19 mouse cellular contexts compared by ENCODE assay signal in genomic region chr11:58613359-58613758, GRCm38 (mm10). TPM values are rescaled to one million over a fixed set of nuclear protein-coding genes. Genes with fewer than 3 reads are reported as not detected.
"Had no signal": no experiment of that assay in that cellular context is flagged by ENCODE, and none has a peak within 500 bp of the region (broad histone marks: within the 10 kb centered on the region; RNA-seq: fewer than 3 reads in every experiment).

No protein-coding gene starts in this region.

- H3K9me3 ChIP-seq: kidney, embryonic 15.5 days; limb, embryonic 12.5 days; limb, embryonic 15.5 days; liver, embryonic 12.5 days; liver, embryonic 15.5 days; lung, embryonic 15.5 days had no signal

- H3K4me2 ChIP-seq: kidney, embryonic 15.5 days; limb, embryonic 12.5 days; limb, embryonic 15.5 days; liver, embryonic 12.5 days; liver, embryonic 15.5 days; lung, embryonic 15.5 days had no signal

- H3K4me3 ChIP-seq: kidney, embryonic 15.5 days; limb, embryonic 12.5 days; limb, embryonic 15.5 days; liver, embryonic 12.5 days; liver, embryonic 15.5 days; lung, embryonic 15.5 days had no signal

- H3K27me3 ChIP-seq: kidney, embryonic 15.5 days; limb, embryonic 12.5 days; limb, embryonic 15.5 days; liver, embryonic 12.5 days; liver, embryonic 15.5 days; lung, embryonic 15.5 days had no signal

- H3K36me3 ChIP-seq: kidney, embryonic 15.5 days; limb, embryonic 12.5 days; limb, embryonic 15.5 days; liver, embryonic 12.5 days; liver, embryonic 15.5 days; lung, embryonic 15.5 days had no signal

- H3K27ac ChIP-seq: kidney, embryonic 15.5 days; limb, embryonic 12.5 days; limb, embryonic 15.5 days; liver, embryonic 12.5 days; liver, embryonic 15.5 days; lung, embryonic 15.5 days; macrophage had no signal

- H3K4me1 ChIP-seq: kidney, embryonic 15.5 days; limb, embryonic 12.5 days; limb, embryonic 15.5 days; liver, embryonic 12.5 days; liver, embryonic 15.5 days; lung, embryonic 15.5 days had no signal

- ATAC-seq: liver, embryonic 12.5 days had no signal

- DNase-seq: kidney, adult 11 months; kidney, adult 8-10 months; kidney, postnatal 10 days; kidney, postnatal 36 days; left cerebral cortex, postnatal 4 days; lung, postnatal 14 days; midbrain, embryonic 14.5 days; thymus, postnatal 36 days had no signal

- H3K9ac ChIP-seq: kidney, embryonic 15.5 days; limb, embryonic 12.5 days; limb, embryonic 15.5 days; liver, embryonic 12.5 days; liver, embryonic 15.5 days; lung, embryonic 15.5 days had no signal

RNA-seq across cellular contexts. Expression of gene 2210407C18Rik, which starts 2.5 kb away (rescaled TPM):
- polyA plus RNA-seq: kidney, embryonic 15.5 days; limb, embryonic 12.5 days; limb, embryonic 15.5 days; liver, embryonic 12.5 days; liver, embryonic 15.5 days; lung, embryonic 15.5 days; macrophage; midbrain, embryonic 14.5 days; midbrain, postnatal 0 days; neural tube, embryonic 11.5 days; neural tube, embryonic 14.5 days had no signal

RNA-seq across cellular contexts. Expression of gene Olfr323, which starts 16.9 kb away (rescaled TPM):
- polyA plus RNA-seq: kidney, embryonic 15.5 days; limb, embryonic 12.5 days; limb, embryonic 15.5 days; liver, embryonic 12.5 days; liver, embryonic 15.5 days; lung, embryonic 15.5 days; macrophage; midbrain, embryonic 14.5 days; midbrain, postnatal 0 days; neural tube, embryonic 11.5 days; neural tube, embryonic 14.5 days; stomach, embryonic 14.5 days had no signal

RNA-seq across cellular contexts. Expression of gene Olfr324, which starts 18.4 kb away (rescaled TPM):
- polyA plus RNA-seq: kidney, embryonic 15.5 days; limb, embryonic 12.5 days; limb, embryonic 15.5 days; liver, embryonic 12.5 days; liver, embryonic 15.5 days; lung, embryonic 15.5 days; macrophage; midbrain, embryonic 14.5 days; neural tube, embryonic 11.5 days; stomach, embryonic 14.5 days had no signal

RNA-seq across cellular contexts. Expression of gene Trim58, which starts 26.9 kb away (rescaled TPM):
- polyA plus RNA-seq: limb, embryonic 15.5 days; macrophage had no signal

RNA-seq across cellular contexts. Expression of gene Olfr325, which starts 35.8 kb away (rescaled TPM):
- polyA plus RNA-seq: kidney, embryonic 15.5 days; limb, embryonic 12.5 days; limb, embryonic 15.5 days; liver, embryonic 12.5 days; liver, embryonic 15.5 days; lung, embryonic 15.5 days; macrophage; midbrain, embryonic 14.5 days; midbrain, postnatal 0 days; neural tube, embryonic 11.5 days; neural tube, embryonic 14.5 days; stomach, embryonic 14.5 days had no signal
